Mouse (Mus musculus): ENCODE measurements around the gene Gm10142. TPM values are rescaled to one million over a fixed set of nuclear protein-coding genes. Genes with fewer than 3 reads are reported as not detected.
"Not testable (repeated sequence)": the region's sequence is repeated elsewhere in the genome, so short reads cannot be mapped to it uniquely, and the experiment has no call there.

Gm10142 gene
- total RNA-seq, 2 experiments from 2014 or later, result not detected

DNA sequence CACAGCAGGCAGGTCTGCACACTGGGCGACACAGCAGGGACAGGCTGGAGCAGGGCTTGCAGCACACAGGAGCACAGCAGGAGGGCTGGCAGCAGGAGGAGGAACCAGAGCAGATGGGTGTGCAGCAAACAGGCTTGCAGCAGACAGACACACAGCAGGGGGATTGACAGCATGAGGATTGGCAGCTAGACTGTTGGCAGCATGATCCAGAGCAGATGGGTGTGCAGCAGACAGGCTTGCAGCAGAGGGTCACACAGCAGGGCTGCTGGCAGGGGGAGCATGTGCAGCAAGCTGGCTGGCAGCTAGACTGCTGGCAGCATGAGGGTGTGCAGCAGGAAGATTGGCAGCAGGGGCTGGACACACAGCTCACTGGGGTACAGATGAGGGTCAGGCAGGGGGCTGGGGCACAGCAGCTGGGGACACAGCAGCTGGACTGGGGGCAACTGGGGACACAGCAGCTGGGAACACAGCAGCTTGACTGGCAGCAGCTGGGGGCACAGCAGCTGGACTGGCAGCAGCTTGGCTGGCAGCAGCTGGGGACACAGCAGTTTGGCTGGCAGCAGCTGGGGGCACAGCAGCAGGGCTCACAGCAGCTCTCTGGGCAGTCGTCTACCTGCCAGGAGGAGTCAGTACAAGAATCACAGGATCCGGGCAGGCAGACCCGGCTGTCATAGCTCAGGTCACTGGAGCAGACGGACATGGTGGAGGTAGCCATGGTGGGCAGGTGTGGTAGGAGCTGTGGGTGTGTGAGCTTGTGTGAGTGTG is 26.5 kb downstream of the Gm10142 start, which contains the start of gene Gm18596:
Gene Gm18596 (minus strand): TSS at position 715 of the 765 bp plus-strand sequence.
- not testable (repeated sequence) for DNase-seq

DNA sequence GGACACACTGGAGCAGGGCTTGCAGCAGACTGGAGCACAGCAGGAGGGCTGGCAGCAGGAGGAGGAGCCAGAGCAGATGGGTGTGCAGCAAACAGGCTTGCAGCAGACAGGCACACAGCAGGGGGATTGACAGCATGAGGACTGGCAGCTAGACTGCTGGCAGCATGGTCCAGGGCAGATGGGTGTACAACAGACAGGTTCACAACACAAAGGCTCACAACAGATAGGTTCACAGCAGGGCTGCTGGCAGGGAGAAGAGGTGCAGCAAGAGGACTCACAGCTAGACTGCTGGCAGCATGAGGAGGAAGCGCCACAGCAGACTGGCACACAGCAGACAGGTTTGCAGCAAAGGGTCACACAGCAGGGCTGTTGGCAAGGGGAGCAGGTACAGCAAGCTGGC is 35.1 kb downstream of the Gm10142 start:
- DNase-seq, result not testable (repeated sequence)

DNA sequence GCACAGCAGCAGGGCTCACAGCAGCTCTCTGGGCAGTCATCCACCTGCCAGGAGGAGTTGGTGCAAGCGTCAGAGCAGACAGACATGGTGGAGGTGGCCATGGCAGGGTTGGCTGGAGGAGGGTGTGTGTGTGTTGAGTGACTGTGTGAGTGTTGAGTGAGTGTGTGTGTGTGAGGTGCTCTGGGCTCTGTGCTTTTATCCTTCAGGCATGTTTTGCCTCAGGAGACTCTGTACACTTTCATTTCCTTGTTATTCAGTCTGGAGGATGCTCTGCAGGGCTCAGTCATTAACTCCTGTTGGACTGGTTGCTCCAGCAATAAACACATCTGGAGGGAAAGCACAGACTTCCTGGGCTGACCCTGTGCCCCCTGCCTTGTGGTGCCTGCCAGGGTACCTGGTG is 35.6 kb downstream of the Gm10142 start, which contains the start of gene Gm9736:
Gene Gm9736 (minus strand): TSS at position 101 of the 400 bp plus-strand sequence.
- not testable (repeated sequence) for DNase-seq

DNA sequence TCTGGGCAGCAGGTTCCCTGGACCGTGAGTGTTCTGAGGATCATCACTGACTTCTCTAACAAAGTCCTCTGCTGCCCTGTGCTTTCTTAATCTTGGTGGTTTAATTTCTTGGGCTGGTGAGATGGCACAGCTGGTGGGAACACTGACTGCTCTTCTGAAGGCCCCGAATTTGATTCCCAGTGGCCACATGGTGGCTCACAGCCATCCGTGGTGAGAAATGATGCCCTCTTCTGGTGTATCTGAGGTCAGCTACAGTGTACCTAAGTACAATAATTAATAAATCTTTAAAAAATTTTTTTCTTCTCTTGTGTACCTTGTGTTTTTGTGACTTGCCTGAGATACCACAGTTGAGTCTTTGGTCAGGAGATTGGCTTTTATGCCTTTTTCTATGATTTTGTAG is 36.7 kb downstream of the Gm10142 start:
- DNase-seq, result not testable (repeated sequence)

DNA sequence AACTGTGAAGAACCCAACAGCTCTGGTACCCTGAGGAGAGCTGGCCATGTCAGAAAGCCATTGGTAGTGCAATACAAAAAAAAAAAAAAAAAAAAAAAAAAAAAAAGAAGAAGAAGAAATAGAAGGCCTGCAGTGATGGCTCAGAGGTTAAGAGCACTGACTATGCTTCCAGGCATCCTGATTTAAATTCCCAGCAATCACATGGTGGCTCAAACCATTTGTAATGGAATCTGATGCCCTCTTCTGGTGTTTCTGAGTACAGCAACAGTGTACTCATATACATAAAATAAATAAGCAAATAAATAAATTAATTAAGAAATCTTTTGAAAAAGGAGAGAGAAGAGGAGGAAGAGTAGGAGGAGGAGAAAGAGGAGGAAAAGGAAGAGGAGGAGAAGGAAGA is 37.8 kb downstream of the Gm10142 start:
- no peak for DNase-seq

DNA sequence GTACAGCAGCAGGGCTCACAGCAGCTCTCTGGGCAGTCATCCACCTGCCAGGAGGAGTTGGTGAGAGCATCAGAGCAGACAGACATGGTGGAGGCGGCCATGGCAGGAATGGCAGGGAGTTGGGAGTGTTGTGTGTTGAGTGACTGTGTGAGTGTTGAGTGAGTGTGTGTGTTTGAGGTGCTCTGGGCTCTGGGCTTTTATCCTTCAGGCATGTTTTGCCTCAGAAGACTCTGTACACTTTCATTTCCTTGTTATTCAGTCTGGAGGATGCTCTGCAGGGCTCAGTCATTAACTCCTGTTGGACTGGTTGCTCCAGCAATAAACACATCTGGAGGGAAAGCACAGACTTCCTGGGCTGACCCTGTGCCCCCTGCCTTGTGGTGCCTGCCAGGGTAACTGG is 44.0 kb downstream of the Gm10142 start, which contains the start of gene Gm3233:
Gene Gm3233 (minus strand): TSS at position 101 of the 400 bp plus-strand sequence.
- not testable (repeated sequence) for DNase-seq

Other genes starting within 250 kb of the Gm10142 start
- 10 to 100 TPM; 17.6 to 19.4 TPM for gene Fam207a, start 200.0 kb upstream of the Gm10142 start, total RNA-seq (2021)
- 1 to 10 TPM; 8.1 to 9.2 TPM for gene Itgb2, start 185.6 kb upstream of the Gm10142 start, total RNA-seq (2021)
- 100 to 1,000 TPM; 160 to 178 TPM for gene Pttg1ip, start 134.1 kb upstream of the Gm10142 start, total RNA-seq (2021)
- gene Sumo3, start 109.7 kb upstream of the Gm10142 start, total RNA-seq (2021), result 100 to 1,000 TPM; 119 to 125 TPM
- gene Gm49325, start 109.6 kb upstream of the Gm10142 start, total RNA-seq (2021), result 10 to 100 TPM; 22.3 to 30.4 TPM
- 10 to 100 TPM; 44.4 to 46.1 TPM for gene Ube2g2, start 93.5 kb upstream of the Gm10142 start, total RNA-seq (2021)
- gene Tspear, start 29.2 kb upstream of the Gm10142 start, total RNA-seq (2021), result under 1 TPM; 0.27 to 0.64 TPM
- not detected for gene Gm19402, start 25.1 kb upstream of the Gm10142 start, total RNA-seq (2021)
- not detected for gene Gm9508, start 18.6 kb upstream of the Gm10142 start, total RNA-seq (2021)
- not detected for gene Gm10272, start 9.2 kb upstream of the Gm10142 start, total RNA-seq (2021)
- not detected for gene Gm10024, start 4.3 kb upstream of the Gm10142 start, total RNA-seq (2021)
- gene Krtap12-1, start 4.8 kb downstream of the Gm10142 start, total RNA-seq (2021), result not detected
- gene Gm10100, start 10.7 kb downstream of the Gm10142 start, total RNA-seq (2021), result not detected
- gene Gm18596, start 26.8 kb downstream of the Gm10142 start, total RNA-seq (2021), result not detected
- not detected for gene Gm9736, start 35.5 kb downstream of the Gm10142 start, total RNA-seq (2021)
- not detected for gene Gm3233, start 43.9 kb downstream of the Gm10142 start, total RNA-seq (2021)
- not detected for gene Gm3238, start 55.5 kb downstream of the Gm10142 start, total RNA-seq (2021)
- gene Gm7138, start 61.1 kb downstream of the Gm10142 start, total RNA-seq (2021), result not detected
- gene Gm3250, start 66.7 kb downstream of the Gm10142 start, total RNA-seq (2021), result not detected
- gene Gm7137, start 72.4 kb downstream of the Gm10142 start, total RNA-seq (2021), result not detected
- not detected for gene Gm9639, start 79.3 kb downstream of the Gm10142 start, total RNA-seq (2021)
- gene Gm19668, start 83.3 kb downstream of the Gm10142 start, total RNA-seq (2021), result not detected
- gene Gm9507, start 96.0 kb downstream of the Gm10142 start, total RNA-seq (2021), result not detected
- not detected for gene Gm2696, start 98.9 kb downstream of the Gm10142 start, total RNA-seq (2021)
- gene Krtap10-4, start 111.3 kb downstream of the Gm10142 start, total RNA-seq (2021), result not detected
- gene Krtap10-10, start 120.1 kb downstream of the Gm10142 start, total RNA-seq (2021), result not detected
- gene Gm36176, start 131.0 kb downstream of the Gm10142 start, total RNA-seq (2021), result not detected
- not detected for gene Gm10318, start 137.1 kb downstream of the Gm10142 start, total RNA-seq (2021)
- not detected for gene Gm3285, start 146.2 kb downstream of the Gm10142 start, total RNA-seq (2021)
- gene Lrrc3, start 186.7 kb downstream of the Gm10142 start, total RNA-seq (2021), result 10 to 100 TPM; 12.1 to 16.7 TPM